Mouse (Mus musculus): Measurements from ENCODE around the gene Slc38a3. TPM values are rescaled to one million over a fixed set of nuclear protein-coding genes. Genes with fewer than 3 reads are reported as not detected.
A peak's percentile ranks its signal among the peaks of the same experiment; 100 is the strongest.

Gene Slc38a3
- polyA plus RNA-seq, 1 experiment, result 77.9 TPM

- 77% methylated on average over 12 of the region's 12 CpGs for WGBS
- Histone ChIP-seq H3K27me3 (replicated peaks; ENCODE audit: control insufficient read depth, insufficient read depth, low read length) (no peaks in the 10 kb centered on the region), H3K27ac (ENCODE audit: insufficient read depth, low read depth, low read length) (peak overlapping the region; percentile 68), H3K4me1 (ENCODE audit: control insufficient read depth, insufficient read depth, low read length) (peaks cover 19% of the 10 kb centered on the region), H3K36me3 (ENCODE audit: control insufficient read depth, insufficient read depth, low read length) (no peaks in the 10 kb centered on the region), H3K4me3 (ENCODE audit: insufficient read depth, low read depth, low read length) (no peak overlapping the region)
- no peak for TF ChIP-seq POLR2A (IDR thresholded peaks at IDR 0.05; ENCODE audit: low read depth, low read length)
- no peak for TF ChIP-seq CTCF (conservative IDR thresholded peaks at IDR 0.05; ENCODE audit: insufficient read depth, insufficient read length, low read depth, low read length)
- DNase-seq, result peak; percentile 80
Observed at GRCm38 (mm10) chr9:107695441-107696105, 26.2 kb upstream of the Slc38a3 start.

GRCm38 (mm10) chr9:107694627-107695026 is 25.3 kb upstream of the Slc38a3 start:
- 59% methylated on average over 7 of the region's 7 CpGs for WGBS
- Histone ChIP-seq H3K4me3 (ENCODE audit: insufficient read depth, low read depth, low read length) (no peak overlapping the region), H3K4me1 (ENCODE audit: control insufficient read depth, insufficient read depth, low read length) (peaks cover 17% of the 10 kb centered on the region), H3K27ac (ENCODE audit: insufficient read depth, low read depth, low read length) (peak overlapping the region; percentile 68; the same call in 1 of the 2 replicates), H3K36me3 (ENCODE audit: control insufficient read depth, insufficient read depth, low read length) (no peaks in the 10 kb centered on the region), H3K27me3 (replicated peaks; ENCODE audit: control insufficient read depth, insufficient read depth, low read length) (no peaks in the 10 kb centered on the region)
- no peak for TF ChIP-seq CTCF (conservative IDR thresholded peaks at IDR 0.05; ENCODE audit: insufficient read depth, insufficient read length, low read depth, low read length)
- TF ChIP-seq POLR2A (IDR thresholded peaks at IDR 0.05; ENCODE audit: low read depth, low read length), result no peak
- DNase-seq, result peak; percentile 56

DNA sequence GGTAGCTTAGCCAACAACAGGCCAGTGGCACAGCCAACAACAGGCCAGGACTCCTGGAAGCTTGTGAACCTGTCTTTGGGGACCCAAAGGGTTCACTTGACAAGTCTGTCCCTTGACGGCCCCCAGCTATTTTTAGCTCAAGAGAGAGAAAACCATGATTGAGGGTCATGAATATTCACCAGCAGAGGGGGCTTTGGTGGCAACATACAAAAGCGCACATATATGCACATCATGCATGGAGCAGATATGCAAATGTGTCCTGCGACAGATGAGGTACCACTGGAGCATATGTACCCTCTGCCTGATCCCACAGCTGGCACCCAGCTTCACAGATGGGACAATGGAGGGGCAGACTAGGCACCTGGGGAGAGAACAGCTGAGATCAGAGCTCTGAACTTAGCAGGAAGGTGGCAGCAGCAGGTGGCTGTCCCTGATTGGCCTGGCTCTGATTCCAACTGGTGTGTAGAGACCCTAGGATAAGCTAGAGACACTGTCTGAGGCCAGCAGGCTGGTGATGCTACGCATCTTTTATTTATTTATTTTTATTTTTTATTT is 24.2 kb upstream of the Slc38a3 start:
- Histone ChIP-seq H3K4me3 (ENCODE audit: insufficient read depth, low read depth, low read length) (no peak overlapping the region), H3K27ac (ENCODE audit: insufficient read depth, low read depth, low read length) (no peak overlapping the region), H3K36me3 (ENCODE audit: control insufficient read depth, insufficient read depth, low read length) (no peaks in the 10 kb centered on the region), H3K27me3 (replicated peaks; ENCODE audit: control insufficient read depth, insufficient read depth, low read length) (no peaks in the 10 kb centered on the region), H3K4me1 (ENCODE audit: control insufficient read depth, insufficient read depth, low read length) (peaks cover 6% of the 10 kb centered on the region)
- WGBS, result 84% methylated on average over 4 of the region's 4 CpGs
- TF ChIP-seq POLR2A (IDR thresholded peaks at IDR 0.05; ENCODE audit: low read depth, low read length), result no peak
- TF ChIP-seq CTCF (conservative IDR thresholded peaks at IDR 0.05; ENCODE audit: insufficient read depth, insufficient read length, low read depth, low read length), result no peak
- no peak for DNase-seq

DNA sequence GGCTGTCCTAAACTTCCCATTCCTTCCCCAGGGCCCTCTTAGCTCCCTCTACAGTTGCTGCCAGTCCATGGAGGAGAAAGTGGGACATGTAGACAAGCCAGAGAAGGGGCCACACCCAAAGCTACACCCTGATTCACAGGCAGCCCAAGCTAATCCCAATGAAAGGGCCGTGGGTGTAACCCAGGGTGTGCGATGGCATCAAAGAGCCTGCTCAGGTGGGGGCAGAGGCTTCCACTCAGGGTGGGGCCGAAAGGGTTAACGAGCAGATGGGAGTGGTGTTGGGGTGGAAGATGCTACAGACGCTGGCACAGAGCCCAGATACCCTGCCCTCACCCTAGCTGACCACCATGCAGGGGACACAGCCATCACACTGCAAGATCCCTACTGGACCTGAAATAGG is 23.5 kb upstream of the Slc38a3 start:
- Histone ChIP-seq H3K4me3 (ENCODE audit: insufficient read depth, low read depth, low read length) (no peak overlapping the region), H3K27ac (ENCODE audit: insufficient read depth, low read depth, low read length) (no peak overlapping the region), H3K4me1 (ENCODE audit: control insufficient read depth, insufficient read depth, low read length) (no peaks in the 10 kb centered on the region), H3K36me3 (ENCODE audit: control insufficient read depth, insufficient read depth, low read length) (no peaks in the 10 kb centered on the region), H3K27me3 (replicated peaks; ENCODE audit: control insufficient read depth, insufficient read depth, low read length) (no peaks in the 10 kb centered on the region)
- 67% methylated on average over 5 of the region's 5 CpGs for WGBS
- TF ChIP-seq CTCF (conservative IDR thresholded peaks at IDR 0.05; ENCODE audit: insufficient read depth, insufficient read length, low read depth, low read length), result no peak
- no peak for TF ChIP-seq POLR2A (IDR thresholded peaks at IDR 0.05; ENCODE audit: low read depth, low read length)
- no peak for DNase-seq

- Histone ChIP-seq H3K27me3 (replicated peaks; ENCODE audit: control insufficient read depth, insufficient read depth, low read length) (no peaks in the 10 kb centered on the region), H3K27ac (ENCODE audit: insufficient read depth, low read depth, low read length) (no peak overlapping the region), H3K36me3 (ENCODE audit: control insufficient read depth, insufficient read depth, low read length) (no peaks in the 10 kb centered on the region), H3K4me3 (ENCODE audit: insufficient read depth, low read depth, low read length) (no peak overlapping the region), H3K4me1 (ENCODE audit: control insufficient read depth, insufficient read depth, low read length) (no peaks in the 10 kb centered on the region)
- 79% methylated on average over 8 of the region's 8 CpGs for WGBS
- TF ChIP-seq POLR2A (IDR thresholded peaks at IDR 0.05; ENCODE audit: low read depth, low read length), result no peak
- no peak for TF ChIP-seq CTCF (conservative IDR thresholded peaks at IDR 0.05; ENCODE audit: insufficient read depth, insufficient read length, low read depth, low read length)
- DNase-seq, result no peak
Observed at GRCm38 (mm10) chr9:107690391-107690790, 21.1 kb upstream of the Slc38a3 start.

DNA sequence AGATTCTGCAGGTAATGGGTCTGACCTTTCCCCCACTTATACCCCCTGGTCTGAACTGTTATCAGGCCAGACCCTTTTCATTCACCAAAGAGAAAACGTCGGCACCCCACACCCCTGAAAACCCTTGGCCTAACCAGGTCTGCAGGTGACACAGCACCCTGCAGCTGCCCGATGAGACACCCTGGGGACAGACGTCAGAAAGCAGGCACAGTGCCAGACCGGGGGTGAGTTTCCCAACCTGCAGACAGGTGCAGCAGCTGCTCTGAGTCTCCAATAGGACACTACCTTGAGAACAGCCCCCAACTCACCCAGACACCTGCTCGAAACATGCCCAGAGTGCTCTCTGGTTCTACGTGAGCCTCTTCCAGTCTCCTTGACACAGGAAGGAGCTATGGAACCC is 19.6 kb upstream of the Slc38a3 start:
- DNase-seq, result no peak
- Histone ChIP-seq H3K27ac (ENCODE audit: insufficient read depth, low read depth, low read length) (no peak overlapping the region), H3K36me3 (ENCODE audit: control insufficient read depth, insufficient read depth, low read length) (no peaks in the 10 kb centered on the region), H3K4me3 (ENCODE audit: insufficient read depth, low read depth, low read length) (no peak overlapping the region), H3K27me3 (replicated peaks; ENCODE audit: control insufficient read depth, insufficient read depth, low read length) (no peaks in the 10 kb centered on the region), H3K4me1 (ENCODE audit: control insufficient read depth, insufficient read depth, low read length) (no peaks in the 10 kb centered on the region)
- no peak for TF ChIP-seq CTCF (conservative IDR thresholded peaks at IDR 0.05; ENCODE audit: insufficient read depth, insufficient read length, low read depth, low read length)
- TF ChIP-seq POLR2A (IDR thresholded peaks at IDR 0.05; ENCODE audit: low read depth, low read length), result no peak
- 80% methylated on average over 7 of the region's 7 CpGs for WGBS

GRCm38 (mm10) chr9:107688415-107688814 is 19.1 kb upstream of the Slc38a3 start:
- Histone ChIP-seq H3K27ac (ENCODE audit: insufficient read depth, low read depth, low read length) (no peak overlapping the region), H3K4me1 (ENCODE audit: control insufficient read depth, insufficient read depth, low read length) (no peaks in the 10 kb centered on the region), H3K4me3 (ENCODE audit: insufficient read depth, low read depth, low read length) (no peak overlapping the region), H3K36me3 (ENCODE audit: control insufficient read depth, insufficient read depth, low read length) (no peaks in the 10 kb centered on the region), H3K27me3 (replicated peaks; ENCODE audit: control insufficient read depth, insufficient read depth, low read length) (no peaks in the 10 kb centered on the region)
- TF ChIP-seq CTCF (conservative IDR thresholded peaks at IDR 0.05; ENCODE audit: insufficient read depth, insufficient read length, low read depth, low read length) (no peak), POLR2A (IDR thresholded peaks at IDR 0.05; ENCODE audit: low read depth, low read length) (no peak)
- DNase-seq, result no peak
- 91% methylated on average over 5 of the region's 5 CpGs for WGBS

All from kidney, adult 2 months (tissue).